Mouse (Mus musculus): ENCODE results near the gene Ovol3.

Gene Ovol3

DNA sequence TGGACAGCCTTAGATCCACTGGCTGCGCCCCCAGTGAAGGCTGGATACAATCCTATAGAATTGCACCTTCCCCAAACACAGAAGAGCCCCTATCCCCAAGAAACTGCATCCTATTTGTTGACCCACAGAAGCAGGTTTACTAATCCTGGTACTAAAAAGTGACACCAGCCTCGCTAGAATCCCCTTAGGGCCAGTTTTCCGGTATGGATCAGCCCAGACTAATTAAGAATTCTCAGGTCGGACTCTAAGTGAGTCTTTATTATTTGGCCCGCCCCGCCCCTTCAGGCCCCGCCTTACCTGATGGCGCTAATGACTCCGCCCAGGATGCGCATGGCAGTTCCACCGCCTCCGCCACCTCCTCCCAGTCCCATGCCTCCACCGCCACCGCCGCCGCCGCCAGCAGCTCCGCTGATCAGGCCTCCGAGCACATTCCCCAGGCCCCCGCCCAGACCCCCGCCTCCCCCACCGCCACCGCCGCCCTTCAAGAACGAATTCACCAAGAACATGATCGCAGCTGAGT is 41.9 kb downstream of the Ovol3 start:
- peak; percentile 84 for DNase-seq

DNA sequence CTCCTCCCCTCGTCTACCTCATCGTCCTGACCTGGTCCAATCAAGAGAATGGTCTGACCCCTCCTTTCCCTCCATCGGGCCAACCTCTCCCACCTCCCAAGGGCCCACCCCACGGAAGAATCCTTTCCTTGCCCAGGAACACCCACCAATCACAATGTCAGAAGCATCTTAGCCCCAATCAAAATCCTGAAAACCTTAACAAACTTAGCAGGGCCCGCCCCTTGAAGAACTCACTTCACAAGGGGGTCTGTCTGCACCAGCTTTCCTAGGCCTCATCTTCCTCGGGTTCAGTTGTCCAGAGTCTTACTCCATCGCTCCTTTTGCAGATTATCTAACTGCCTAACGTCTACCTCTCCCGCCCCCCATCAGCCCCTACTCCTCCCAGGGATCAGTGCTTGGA is 42.5 kb downstream of the Ovol3 start:
- no peak for DNase-seq

DNA sequence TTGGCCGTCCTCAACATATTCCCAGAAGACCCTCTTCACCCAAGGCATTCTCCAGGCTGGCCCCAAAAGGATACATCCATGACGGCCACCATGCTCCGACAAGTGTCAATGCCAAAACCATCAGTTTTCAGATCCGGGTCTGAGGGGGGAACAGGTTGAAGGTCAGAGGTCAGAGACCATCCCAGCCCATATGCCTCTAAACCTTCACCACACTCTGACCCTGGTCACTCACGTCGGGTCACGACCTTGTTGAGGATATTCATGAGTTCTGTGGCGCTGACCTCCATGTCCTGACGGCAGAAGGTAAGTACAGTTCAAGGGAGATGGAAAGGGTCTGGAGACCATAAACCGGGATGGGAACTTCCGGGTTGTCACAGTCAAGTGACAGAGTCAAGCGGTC is 43.4 kb downstream of the Ovol3 start:
- DNase-seq = no peak

- DNase-seq = no peak
Measured at GRCm38 (mm10) chr7:30189116-30189491, 46.4 kb downstream of the Ovol3 start.

GRCm38 (mm10) chr7:30188344-30189115 is 47.0 kb downstream of the Ovol3 start:
- no peak for DNase-seq

GRCm38 (mm10) chr7:30184641-30185348 is 50.7 kb downstream of the Ovol3 start:
- DNase-seq = no peak

DNA sequence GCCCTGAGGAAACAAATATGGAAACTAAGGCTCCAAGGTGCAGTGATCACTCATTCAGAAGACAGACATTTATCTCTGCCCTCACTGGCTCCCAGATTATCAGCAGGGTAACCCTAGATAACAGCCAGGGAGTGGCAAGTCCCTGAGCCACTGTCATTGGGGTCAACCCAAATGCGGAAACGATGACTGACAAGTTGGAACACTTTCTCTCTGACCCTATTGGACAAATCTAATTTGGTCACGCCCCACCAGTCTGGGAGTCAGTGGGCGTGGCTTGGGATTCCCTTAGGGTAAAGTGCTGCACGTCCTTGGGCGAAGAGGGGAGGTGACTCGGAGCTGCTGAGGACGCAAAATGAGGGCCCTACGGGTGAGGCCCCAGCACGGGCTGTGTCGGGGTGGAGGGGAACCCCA is 51.6 kb downstream of the Ovol3 start, which contains the start of gene Cox7a1:
TSS of gene Cox7a1 (plus strand) at position 266 of the 411 bp plus-strand sequence.
- DNase-seq = peak; percentile 92

Measured in kidney, adult 11 months (tissue).